Mouse (Mus musculus) hindbrain, postnatal 0 days (tissue): Measurements from ENCODE around the gene Arfip1. TPM values are rescaled to one million over a fixed set of nuclear protein-coding genes. Genes with fewer than 3 reads are reported as not detected.
"Not testable (repeated sequence)": the region's sequence is repeated elsewhere in the genome, so short reads cannot be mapped to it uniquely, and the experiment has no call there.

ENCODE experiments used
- ATAC-seq: fragments of 200-750 bp; cut with Nextera tagmentation; 2 replicates; pipeline ENCODE4 v1.8.0; 2017; ENCODE audit warnings: mild to moderate bottlenecking, moderate TSS enrichment, moderate library complexity
- DNase-seq: peaks from one replicate; pipeline ENCODE4 v3.0.0-alpha.2; 2015; ENCODE audit warnings: low spot score
- H3K27ac ChIP-seq: fragments of 300-500 bp; sonication (generic); 2 replicates; pipeline ENCODE4 v1.5.1; 2014; ENCODE audit warnings: mild to moderate bottlenecking
- H3K27me3 ChIP-seq: fragments of 300-500 bp; sonication (generic); 2 replicates; pipeline ENCODE4 v1.6.1; 2014; ENCODE audit warnings: low read length, mixed read lengths; ENCODE audit not compliant: insufficient read depth
- H3K36me3 ChIP-seq: fragments of 300-500 bp; sonication (generic); 2 replicates; pipeline ENCODE4 v1.6.1; 2014; ENCODE audit warnings: low read length, mixed read lengths; ENCODE audit not compliant: insufficient read depth
- H3K4me1 ChIP-seq: fragments of 300-500 bp; sonication (generic); 2 replicates; pipeline ENCODE4 v1.6.1; 2014; ENCODE audit warnings: antibody characterized with exemption, low read length, mixed read lengths; ENCODE audit not compliant: insufficient read depth
- H3K4me2 ChIP-seq: fragments of 300-500 bp; sonication (generic); 2 replicates; pipeline ENCODE4 v1.6.1; 2014; ENCODE audit warnings: low read depth, mild to moderate bottlenecking, low read length, moderate library complexity, mixed read lengths
- H3K4me3 ChIP-seq: fragments of 300-500 bp; sonication (generic); 2 replicates; pipeline ENCODE4 v1.5.1; 2014; ENCODE audit warnings: low read length
- H3K9ac ChIP-seq: fragments of 300-500 bp; sonication (generic); replicated peaks from 2 replicates; pipeline ENCODE4 v1.6.1; 2014; ENCODE audit warnings: mild to moderate bottlenecking, low read length, moderate library complexity, mixed read lengths
- H3K9me3 ChIP-seq: fragments of 300-500 bp; sonication (generic); 2 replicates; pipeline ENCODE4 v1.6.1; 2016; ENCODE audit warnings: low read length, mixed read lengths
- CTCF ChIP-seq: IDR thresholded peaks from 2 replicates; pipeline ENCODE4 v1.5.1; 2016; ENCODE audit warnings: antibody characterized with exemption, control low read depth, low read depth
- WGBS: fragments of 180-500 bp; shearing (Covaris S2); extraction: QIAGEN DNeasy Blood & Tissue Kit; methylation state at CpG from one replicate; pipeline ENCODE4 v1.1.7; 2014; 5-methylcytosine and 5-hydroxymethylcytosine counted together
- polyA plus RNA-seq: library from polyadenylated mRNA; unstranded; fragments of >200 nt; fragmentation: Nextera tagmentation; extraction: Ambion mirVana; gene quantifications from 2 replicates; pipeline ENCODE4 v1.2.1, GENCODE M21; 2015
- total RNA-seq: library from RNA; depleted of rRNA; stranded (reverse); fragments of >200 nt; gene quantifications from 2 replicates; pipeline ENCODE4 v1.2.3, GENCODE M21; 2014

The Arfip1 gene
- total and polyA plus RNA-seq, 2 experiments from 2014 or later: 15.4 to 22.8 TPM

GRCm38 (mm10) chr3:84555780-84556179 lies 26.6 kb downstream of the Arfip1 start:
- H3K9ac ChIP-seq: no peak overlapping the region
- ATAC-seq (no peak), DNase-seq (no peak)
- H3K4me3 ChIP-seq: no peak overlapping the region
- H3K27me3 ChIP-seq: no peaks in the 10 kb centered on the region
- H3K9me3 ChIP-seq: no peaks in the 10 kb centered on the region
- no peaks in the 10 kb centered on the region for H3K36me3 ChIP-seq
- no peak overlapping the region for H3K27ac ChIP-seq
- 91% methylated on average over 3 of the region's 3 CpGs for WGBS
- TF ChIP-seq CTCF: no peak
- H3K4me1 ChIP-seq: no peaks in the 10 kb centered on the region
- no peak overlapping the region for H3K4me2 ChIP-seq

- Histone ChIP-seq H3K4me1 (no peaks in the 10 kb centered on the region), H3K36me3 (no peaks in the 10 kb centered on the region), H3K4me2 (no peak overlapping the region), H3K27ac (no peak overlapping the region), H3K9ac (no peak overlapping the region), H3K4me3 (no peak overlapping the region), H3K9me3 (no peaks in the 10 kb centered on the region), H3K27me3 (no peaks in the 10 kb centered on the region)
- DNase-seq (no peak), ATAC-seq (no peak)
- no peak for TF ChIP-seq CTCF
- 82% methylated on average over 8 of the region's 8 CpGs for WGBS
Observed at GRCm38 (mm10) chr3:84547177-84547576, 35.2 kb downstream of the Arfip1 start.

GRCm38 (mm10) chr3:84542450-84542849 lies 40.0 kb downstream of the Arfip1 start:
- H3K27ac ChIP-seq, H3K4me3 ChIP-seq, H3K36me3 ChIP-seq, H3K4me1 ChIP-seq, ATAC-seq, H3K27me3 ChIP-seq, H3K9me3 ChIP-seq, H3K4me2 ChIP-seq, H3K9ac ChIP-seq: not testable (repeated sequence)
- DNase-seq: peak; percentile 75
- peak; percentile 85 for TF ChIP-seq CTCF
- WGBS: 11% methylated on average over 3 of the region's 3 CpGs

DNA sequence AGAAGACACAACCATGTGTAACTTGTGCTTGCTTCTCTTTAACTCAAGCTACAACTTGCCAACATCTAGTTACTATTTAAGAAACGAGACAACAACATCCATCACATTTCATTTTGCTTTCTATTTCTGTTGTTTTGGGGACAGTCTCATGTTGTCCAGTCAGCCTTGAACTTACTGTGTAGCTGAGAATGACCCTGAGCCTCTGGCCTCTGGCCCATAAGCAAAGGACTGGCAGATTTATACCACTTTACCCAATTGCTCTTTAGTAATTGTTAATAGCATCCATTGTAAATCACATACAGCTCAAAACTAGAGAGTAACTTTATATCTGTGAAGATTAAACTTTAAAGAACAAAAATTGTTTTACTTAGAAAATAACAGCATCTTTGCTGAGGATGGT lies 40.5 kb downstream of the Arfip1 start:
- ATAC-seq: no peak
- no peak for TF ChIP-seq CTCF
- DNase-seq: no peak
- H3K27ac ChIP-seq: no peak overlapping the region
- no peak overlapping the region for H3K4me3 ChIP-seq
- H3K9me3 ChIP-seq: no peaks in the 10 kb centered on the region
- H3K4me1 ChIP-seq: no peaks in the 10 kb centered on the region
- no peak overlapping the region for H3K9ac ChIP-seq
- WGBS: 92% methylated on average over 1 of the region's 1 CpGs
- no peaks in the 10 kb centered on the region for H3K27me3 ChIP-seq
- H3K36me3 ChIP-seq: no peaks in the 10 kb centered on the region
- H3K4me2 ChIP-seq: no peak overlapping the region

GRCm38 (mm10) chr3:84540640-84541039 lies 41.8 kb downstream of the Arfip1 start:
- H3K4me3 ChIP-seq: no peak overlapping the region
- ATAC-seq (no peak), DNase-seq (no peak)
- H3K9ac ChIP-seq: no peak overlapping the region
- no peaks in the 10 kb centered on the region for H3K9me3 ChIP-seq
- no peak for TF ChIP-seq CTCF
- H3K36me3 ChIP-seq: no peaks in the 10 kb centered on the region
- H3K4me1 ChIP-seq: no peaks in the 10 kb centered on the region
- H3K4me2 ChIP-seq: no peak overlapping the region
- H3K27ac ChIP-seq: no peak overlapping the region
- H3K27me3 ChIP-seq: no peaks in the 10 kb centered on the region

GRCm38 (mm10) chr3:84536987-84537386 lies 45.4 kb downstream of the Arfip1 start:
- ATAC-seq: no peak
- H3K36me3 ChIP-seq: no peaks in the 10 kb centered on the region
- H3K27ac ChIP-seq: no peak overlapping the region
- no peak overlapping the region for H3K4me3 ChIP-seq
- 78% methylated on average over 6 of the region's 6 CpGs for WGBS
- TF ChIP-seq CTCF: no peak
- no peaks in the 10 kb centered on the region for H3K4me1 ChIP-seq
- no peaks in the 10 kb centered on the region for H3K27me3 ChIP-seq
- H3K9me3 ChIP-seq: no peaks in the 10 kb centered on the region
- H3K9ac ChIP-seq: no peak overlapping the region
- H3K4me2 ChIP-seq: no peak overlapping the region
- DNase-seq: no peak

- WGBS: 65% methylated on average over 5 of the region's 5 CpGs
- ATAC-seq: no peak
Observed at GRCm38 (mm10) chr3:84533227-84533626, 49.2 kb downstream of the Arfip1 start.

More at GRCm38 (mm10) chr3:84533227-84533626, 49.2 kb downstream of the Arfip1 start:
- Histone ChIP-seq H3K9ac (no peak overlapping the region), H3K27ac (no peak overlapping the region), H3K36me3 (no peaks in the 10 kb centered on the region), H3K27me3 (no peaks in the 10 kb centered on the region), H3K9me3 (no peaks in the 10 kb centered on the region), H3K4me3 (no peak overlapping the region), H3K4me1 (no peaks in the 10 kb centered on the region), H3K4me2 (no peak overlapping the region)
- DNase-seq: no peak
- no peak for TF ChIP-seq CTCF
